Mouse (Mus musculus) right cerebral cortex, postnatal 25 days (tissue): ENCODE results near the gene Nck1.
A peak's percentile ranks its signal among the peaks of the same experiment; 100 is the strongest.

Experiments
- DNase-seq: peaks from one replicate; pipeline ENCODE4 v3.0.0; 2022

Nck1 gene

GRCm38 (mm10) chr9:100545715-100546593, at the start of gene Nck1:
Nck1 (minus strand) TSS chr9:100546134.
- peak; percentile 100 for DNase-seq

DNA sequence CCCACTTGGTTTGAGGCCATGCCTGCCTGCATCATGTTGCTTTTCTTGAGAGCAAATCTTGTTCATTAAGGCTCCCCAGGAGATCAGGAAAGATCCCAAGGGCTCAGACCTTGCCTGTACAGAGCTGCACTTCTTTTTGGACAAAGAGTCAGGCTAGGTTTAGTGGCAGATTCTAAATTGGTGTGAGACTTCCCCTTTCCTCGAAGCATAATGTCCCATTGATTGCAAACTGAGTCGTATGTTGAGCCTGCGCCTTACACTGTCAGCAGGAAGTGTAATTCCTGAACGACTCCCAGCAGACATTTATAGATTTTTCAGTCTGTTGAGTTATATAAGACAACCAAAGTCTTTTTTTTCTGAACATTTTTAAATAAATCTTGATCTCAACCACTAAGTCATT, 44.5 kb upstream of the Nck1 start:
- DNase-seq = no peak

- no peak for DNase-seq
Observed at GRCm38 (mm10) chr9:100584031-100584430, 38.1 kb upstream of the Nck1 start.

- DNase-seq = no peak
Observed at GRCm38 (mm10) chr9:100582883-100583575, 37.1 kb upstream of the Nck1 start.

- DNase-seq = no peak
Observed at GRCm38 (mm10) chr9:100581543-100582492, 35.9 kb upstream of the Nck1 start.

GRCm38 (mm10) chr9:100580196-100580740, 34.3 kb upstream of the Nck1 start:
- no peak for DNase-seq

GRCm38 (mm10) chr9:100573942-100574341, 28.0 kb upstream of the Nck1 start:
- no peak for DNase-seq

- DNase-seq = no peak
Observed at GRCm38 (mm10) chr9:100573300-100573699, 27.4 kb upstream of the Nck1 start.

GRCm38 (mm10) chr9:100571511-100571910, 25.6 kb upstream of the Nck1 start:
- no peak for DNase-seq

DNA sequence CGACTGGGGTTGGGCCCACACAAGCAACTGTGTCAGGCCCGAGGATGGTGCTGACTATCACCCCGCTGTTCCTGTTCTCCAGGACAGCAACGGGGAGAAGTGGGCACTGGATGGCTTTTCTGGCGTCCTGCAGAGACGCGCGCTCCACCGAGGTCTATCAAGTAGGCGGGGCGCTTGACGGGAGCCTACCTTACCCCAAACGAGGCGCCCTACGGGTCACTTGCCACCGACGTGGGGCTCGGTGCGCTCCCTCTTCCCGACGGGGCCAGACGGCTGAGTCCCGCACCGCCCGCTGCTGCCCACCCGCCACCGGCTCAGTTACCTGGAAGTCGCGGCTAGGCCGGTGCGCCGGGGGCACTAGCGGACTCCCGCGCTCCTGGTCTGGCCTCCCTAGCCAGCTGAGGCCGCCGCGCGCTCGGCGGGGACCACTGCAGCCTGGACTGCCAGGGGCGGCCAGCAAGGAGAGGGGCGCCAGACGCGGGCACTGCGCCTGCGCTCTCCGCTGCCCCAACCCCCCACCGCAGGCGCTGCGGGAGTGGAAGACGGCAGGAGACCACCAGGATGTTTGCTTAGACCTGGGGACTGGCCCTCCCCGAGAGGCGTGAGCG, 24.8 kb upstream of the Nck1 start, which contains the start of gene Slc35g2:
TSS of gene Slc35g2 (minus strand) at position 465 of the 608 bp plus-strand sequence.
- DNase-seq = peak; percentile 47

DNA sequence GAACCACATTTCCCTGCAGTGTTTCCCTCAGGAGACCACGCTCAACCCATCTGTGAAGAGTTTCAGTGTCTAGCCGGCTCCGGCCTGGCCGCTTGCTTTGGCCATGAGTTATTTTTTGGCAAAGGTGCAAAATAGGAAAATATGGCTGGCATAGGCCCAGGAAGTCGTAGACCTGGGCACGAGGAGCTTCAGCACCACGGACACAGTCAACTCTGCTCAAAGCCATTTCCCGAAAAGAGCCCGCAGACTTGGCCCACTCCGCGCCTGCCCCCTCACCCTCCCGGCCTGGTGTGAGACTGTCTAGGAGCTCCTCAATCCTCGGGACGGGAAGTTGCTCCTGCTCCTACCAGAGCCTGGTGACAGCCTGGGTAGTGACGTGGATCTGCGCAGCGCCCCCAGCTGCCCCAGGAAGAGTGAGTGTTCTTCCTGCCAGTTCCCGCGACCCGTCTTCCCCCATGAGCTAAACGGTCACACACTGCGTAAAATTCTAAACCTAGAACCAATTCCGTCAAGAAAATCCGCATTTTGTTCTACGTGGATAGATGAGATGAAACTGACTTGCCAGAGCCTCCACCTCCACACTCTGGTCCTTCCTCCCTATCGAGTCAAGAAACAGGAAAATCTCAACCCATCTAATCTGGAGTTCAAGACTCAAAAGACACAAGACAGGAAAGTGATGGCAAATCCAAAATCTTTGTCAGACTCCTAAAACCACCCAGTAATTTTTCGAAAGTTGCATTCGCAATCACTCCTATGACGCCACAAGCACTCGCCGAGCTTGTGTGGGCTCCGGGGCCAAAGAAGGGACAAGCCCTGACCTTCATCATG, 24.1 kb upstream of the Nck1 start:
- peak; percentile 55 for DNase-seq

DNA sequence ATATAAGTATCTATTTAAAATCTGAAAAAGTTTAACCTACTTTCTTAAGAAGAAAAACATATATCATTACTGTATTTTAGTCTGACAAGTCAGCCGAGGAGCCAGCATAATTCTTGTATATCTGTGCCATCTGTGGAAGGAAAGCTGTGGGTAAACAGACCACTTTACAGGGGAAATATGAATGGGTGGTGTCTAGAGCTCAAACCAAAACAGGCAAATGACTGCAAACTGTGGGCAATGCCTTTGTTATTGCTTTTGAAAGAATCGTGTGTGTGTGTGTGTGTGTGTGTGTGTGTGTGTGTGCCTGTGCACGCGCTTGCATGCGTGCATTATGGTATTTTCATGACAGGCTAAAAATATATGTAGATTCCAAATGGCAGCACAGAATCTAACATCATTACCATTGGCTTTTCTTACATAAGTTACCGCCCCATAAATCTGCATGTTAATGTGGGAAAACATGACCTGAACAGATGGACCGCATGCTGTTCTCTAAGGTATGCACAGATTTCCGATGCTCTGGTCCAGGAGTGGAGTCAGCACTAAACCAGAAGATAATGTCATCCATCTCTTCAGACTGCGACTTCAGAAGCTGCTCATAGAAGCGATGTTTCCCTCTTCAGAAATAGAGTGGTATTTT, 14.4 kb upstream of the Nck1 start:
- DNase-seq = peak; percentile 11

DNA sequence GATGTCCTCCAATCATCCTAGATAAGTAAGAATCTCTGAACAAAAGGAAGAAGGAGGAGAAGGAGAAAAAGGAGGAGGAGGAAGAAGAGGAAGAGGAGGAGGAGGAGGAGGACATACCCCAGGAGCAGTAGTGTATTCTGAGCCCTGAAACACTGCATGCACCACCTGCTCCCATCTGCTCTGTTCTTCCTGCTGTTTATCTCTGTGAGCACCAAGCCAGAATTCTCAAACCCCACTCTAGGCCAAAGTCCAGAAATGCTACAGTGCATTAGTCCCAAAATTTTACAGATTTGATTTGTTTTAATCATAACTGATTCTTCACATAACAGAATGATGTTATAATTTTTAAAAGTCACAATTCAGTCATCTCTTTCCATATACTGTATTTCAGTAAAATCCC, 13.1 kb upstream of the Nck1 start:
- DNase-seq = no peak

DNA sequence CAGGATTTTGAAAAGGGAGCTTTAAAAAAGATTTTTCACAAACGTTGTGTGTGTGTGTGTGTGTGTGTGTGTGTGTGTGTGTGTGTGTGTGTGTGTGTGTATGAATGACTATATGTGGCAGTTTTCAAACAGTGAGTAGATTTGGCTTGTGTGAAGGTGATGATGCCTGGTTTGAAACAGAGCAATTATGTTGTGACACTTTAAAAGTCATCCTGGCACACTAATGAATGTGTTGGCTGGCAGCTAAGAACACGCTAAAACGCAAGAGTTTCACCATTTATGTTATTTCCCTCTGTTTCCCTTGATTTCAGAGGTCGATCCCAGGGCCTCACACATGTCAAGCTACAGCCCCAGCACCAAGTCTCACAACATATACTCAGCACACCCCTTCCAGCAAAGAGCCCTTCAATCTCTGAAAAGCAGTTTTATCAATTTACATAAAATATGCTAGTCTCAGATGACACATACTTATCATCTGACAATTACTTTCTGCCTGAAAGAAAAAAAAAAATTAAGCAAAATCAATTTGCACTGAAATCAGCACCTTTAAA, 12.2 kb upstream of the Nck1 start:
- DNase-seq = no peak

DNA sequence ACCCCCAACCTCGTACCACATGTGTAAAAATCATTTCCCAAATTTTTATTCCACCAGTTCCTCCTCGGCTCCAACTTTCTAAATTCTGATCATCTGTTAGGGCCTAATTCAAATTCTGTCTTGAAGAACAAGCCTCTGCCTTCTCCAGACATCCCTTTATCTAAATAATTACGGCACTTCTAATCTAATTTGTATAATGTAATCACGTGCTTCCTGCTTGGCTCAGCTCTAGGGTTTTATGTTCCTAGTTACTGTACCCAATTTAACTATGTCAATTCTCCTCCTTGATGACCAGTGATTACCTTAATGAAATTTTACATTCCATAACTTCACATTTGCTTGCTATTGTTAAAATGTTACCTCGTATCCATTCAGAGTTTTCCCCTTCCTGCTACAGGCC, 9.8 kb upstream of the Nck1 start:
- no peak for DNase-seq

DNA sequence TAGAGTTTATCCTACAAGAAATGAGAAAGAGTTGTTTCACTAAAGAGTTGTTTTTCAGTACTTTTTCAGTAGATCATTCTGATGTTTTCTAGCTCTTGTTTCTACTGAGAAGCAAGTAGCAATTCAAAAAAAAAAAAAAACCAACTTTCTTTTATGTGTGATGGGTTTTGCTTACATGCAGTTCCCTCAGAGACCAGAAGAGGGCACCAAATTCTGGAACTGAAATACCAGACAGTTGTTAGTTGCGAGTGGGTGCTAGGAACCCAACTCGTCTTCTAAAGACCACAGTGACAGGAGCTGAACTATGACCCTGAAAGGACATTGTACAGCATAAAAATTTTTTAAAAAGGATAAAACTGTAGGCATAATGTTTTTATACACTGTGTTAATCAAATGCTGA, 2.4 kb upstream of the Nck1 start:
- no peak for DNase-seq

- DNase-seq = no peak
Observed at GRCm38 (mm10) chr9:100546594-100546910, 618 bp upstream of the Nck1 start.

DNA sequence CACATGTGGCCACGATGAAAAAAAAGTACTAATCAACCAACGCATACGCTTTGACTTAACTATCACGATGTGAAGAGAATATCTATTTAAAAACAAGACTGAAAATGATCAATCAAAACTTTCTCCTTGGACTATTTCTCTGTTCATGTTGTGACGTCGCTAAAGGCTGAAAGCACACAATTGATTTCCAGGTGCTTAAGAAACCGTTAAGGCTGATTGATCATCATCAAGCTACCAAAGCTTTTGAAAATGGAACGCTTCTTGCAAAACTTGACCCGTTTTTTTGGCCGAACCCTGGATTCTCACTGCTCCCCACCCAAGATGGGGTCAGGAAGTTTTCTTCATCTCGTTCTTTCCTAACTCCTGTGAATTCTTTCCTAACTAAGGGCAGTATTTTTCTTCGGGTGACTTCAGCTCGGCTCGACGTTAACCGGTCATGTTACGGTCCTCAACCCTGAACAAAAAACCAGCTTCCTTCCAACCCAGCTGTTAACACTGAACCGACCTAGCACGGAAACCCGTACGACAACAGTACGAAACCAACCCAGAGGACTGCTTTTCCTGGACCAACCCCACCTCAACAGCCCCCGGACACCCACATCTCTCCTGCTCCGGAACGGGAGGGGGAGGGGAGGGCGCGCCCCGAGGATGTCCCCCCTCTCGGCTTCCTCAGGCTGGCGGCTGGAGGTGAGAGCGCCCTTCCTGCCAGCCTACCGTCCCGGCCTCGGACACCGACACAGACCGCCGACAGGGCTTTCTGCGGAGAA, 803 bp downstream of the Nck1 start:
- DNase-seq = no peak

GRCm38 (mm10) chr9:100535618-100536262, 10.2 kb downstream of the Nck1 start:
- no peak for DNase-seq
